Mouse (Mus musculus): ENCODE measurements around the gene Rnf145. TPM values are rescaled to one million over a fixed set of nuclear protein-coding genes. Genes with fewer than 3 reads are reported as not detected.

Gene Rnf145
- polyA plus RNA-seq, 1 experiment, result 94.2 TPM

- DNase-seq, result no peak
- 83% methylated on average over 14 of the region's 14 CpGs for WGBS
Observed at GRCm38 (mm10) chr11:44512044-44513025, 6.4 kb upstream of the Rnf145 start.

GRCm38 (mm10) chr11:44513026-44513422 is 5.7 kb upstream of the Rnf145 start:
- WGBS, result 63% methylated on average over 2 of the region's 2 CpGs
- no peak for DNase-seq
- TF ChIP-seq POLR2A (IDR thresholded peaks at IDR 0.05; ENCODE audit: borderline replicate concordance, insufficient read depth, low read length) (no peak), CTCF (IDR thresholded peaks at IDR 0.05; ENCODE audit: borderline replicate concordance, insufficient read depth, low read depth, low read length) (no peak)

More at GRCm38 (mm10) chr11:44512044-44513025, 6.4 kb upstream of the Rnf145 start:
- Histone ChIP-seq H3K27ac (ENCODE audit: insufficient read depth, low read length) (no peak overlapping the region), H3K4me3 (replicated peaks; ENCODE audit: insufficient read depth, low read depth, low read length) (no peak overlapping the region), H3K27me3 (ENCODE audit: control insufficient read depth, insufficient read depth, low read length) (no peaks in the 10 kb centered on the region), H3K4me1 (ENCODE audit: control insufficient read depth, insufficient read depth, low read length) (no peaks in the 10 kb centered on the region)
- TF ChIP-seq POLR2A (IDR thresholded peaks at IDR 0.05; ENCODE audit: borderline replicate concordance, insufficient read depth, low read length), result no peak
- TF ChIP-seq CTCF (IDR thresholded peaks at IDR 0.05; ENCODE audit: borderline replicate concordance, insufficient read depth, low read depth, low read length), result no peak

GRCm38 (mm10) chr11:44514666-44515065 is 4.1 kb upstream of the Rnf145 start:
- Histone ChIP-seq H3K27ac (ENCODE audit: insufficient read depth, low read length) (no peak overlapping the region), H3K4me1 (ENCODE audit: control insufficient read depth, insufficient read depth, low read length) (no peaks in the 10 kb centered on the region), H3K27me3 (ENCODE audit: control insufficient read depth, insufficient read depth, low read length) (no peaks in the 10 kb centered on the region), H3K4me3 (replicated peaks; ENCODE audit: insufficient read depth, low read depth, low read length) (no peak overlapping the region)
- TF ChIP-seq CTCF (IDR thresholded peaks at IDR 0.05; ENCODE audit: borderline replicate concordance, insufficient read depth, low read depth, low read length), result no peak
- no peak for DNase-seq
- 53% methylated on average over 2 of the region's 2 CpGs for WGBS

More at GRCm38 (mm10) chr11:44513026-44513422, 5.7 kb upstream of the Rnf145 start:
- H3K4me1 ChIP-seq (ENCODE audit: control insufficient read depth, insufficient read depth, low read length), result no peaks in the 10 kb centered on the region
- no peaks in the 10 kb centered on the region for H3K27me3 ChIP-seq (ENCODE audit: control insufficient read depth, insufficient read depth, low read length)
- no peak overlapping the region for H3K27ac ChIP-seq (ENCODE audit: insufficient read depth, low read length)
- H3K4me3 ChIP-seq (replicated peaks; ENCODE audit: insufficient read depth, low read depth, low read length), result no peak overlapping the region

GRCm38 (mm10) chr11:44516362-44516761 is 2.4 kb upstream of the Rnf145 start:
- DNase-seq, result no peak
- Histone ChIP-seq H3K4me3 (replicated peaks; ENCODE audit: insufficient read depth, low read depth, low read length) (no peak overlapping the region), H3K27me3 (ENCODE audit: control insufficient read depth, insufficient read depth, low read length) (no peaks in the 10 kb centered on the region), H3K27ac (ENCODE audit: insufficient read depth, low read length) (no peak overlapping the region), H3K4me1 (ENCODE audit: control insufficient read depth, insufficient read depth, low read length) (no peaks in the 10 kb centered on the region; the same call in 1 of the 2 replicates)
- no peak for TF ChIP-seq POLR2A (IDR thresholded peaks at IDR 0.05; ENCODE audit: borderline replicate concordance, insufficient read depth, low read length)
- TF ChIP-seq CTCF (IDR thresholded peaks at IDR 0.05; ENCODE audit: borderline replicate concordance, insufficient read depth, low read depth, low read length), result no peak
- WGBS, result 47% methylated on average over 1 of the region's 1 CpGs

GRCm38 (mm10) chr11:44517561-44518280 is 1.0 kb upstream of the Rnf145 start:
- DNase-seq, result no peak
- Histone ChIP-seq H3K4me1 (ENCODE audit: control insufficient read depth, insufficient read depth, low read length) (no peaks in the 10 kb centered on the region; the same call in 1 of the 2 replicates), H3K27ac (ENCODE audit: insufficient read depth, low read length) (no peak overlapping the region), H3K4me3 (replicated peaks; ENCODE audit: insufficient read depth, low read depth, low read length) (no peak overlapping the region), H3K27me3 (ENCODE audit: control insufficient read depth, insufficient read depth, low read length) (no peaks in the 10 kb centered on the region)
- TF ChIP-seq POLR2A (IDR thresholded peaks at IDR 0.05; ENCODE audit: borderline replicate concordance, insufficient read depth, low read length) (no peak), CTCF (IDR thresholded peaks at IDR 0.05; ENCODE audit: borderline replicate concordance, insufficient read depth, low read depth, low read length) (no peak)
- WGBS, result 44% methylated on average over 6 of the region's 6 CpGs

GRCm38 (mm10) chr11:44519096-44519949 is 559 bp downstream of the Rnf145 start:
- Histone ChIP-seq H3K4me3 (replicated peaks; ENCODE audit: insufficient read depth, low read depth, low read length) (peak overlapping the region; percentile 74), H3K4me1 (ENCODE audit: control insufficient read depth, insufficient read depth, low read length) (peaks cover 2% of the 10 kb centered on the region; the same call in 1 of the 2 replicates), H3K27me3 (ENCODE audit: control insufficient read depth, insufficient read depth, low read length) (no peaks in the 10 kb centered on the region), H3K27ac (ENCODE audit: insufficient read depth, low read length) (peak overlapping the region; percentile 91)
- DNase-seq, result peak; percentile 45 to 64
- 2% methylated on average over 35 of the region's 61 CpGs for WGBS
- TF ChIP-seq CTCF (IDR thresholded peaks at IDR 0.05; ENCODE audit: borderline replicate concordance, insufficient read depth, low read depth, low read length) (no peak), POLR2A (IDR thresholded peaks at IDR 0.05; ENCODE audit: borderline replicate concordance, insufficient read depth, low read length) (no peak)

All from cerebellum, adult 2 months (tissue).